Mouse (Mus musculus) MEL (cell line): ENCODE measurements around the gene Gm28305. TPM values are rescaled to one million over a fixed set of nuclear protein-coding genes. Genes with fewer than 3 reads are reported as not detected.

Experiments
- DNase-seq: peaks from one replicate; pipeline ENCODE4 v3.0.0; 2011; ENCODE audit warnings: low read depth, low spot score
- H3K27ac ChIP-seq: 2 replicates; pipeline ENCODE4 v1.5.1; 2012; ENCODE audit warnings: low read depth, mild to moderate bottlenecking, control low read depth, low read length, moderate library complexity; ENCODE audit not compliant: control insufficient read depth
- H3K27me3 ChIP-seq, 2 experiments: fragments of 150-350 bp in 1 of 2; sonication (generic) in 1 of 2; 2 replicates each; pipeline ENCODE4 v1.6.1; 2012; ENCODE audit warnings: low read length in 2 of 2, mild to moderate bottlenecking in 2 of 2, improper control_type of control experiment in 1 of 2, moderate library complexity in 1 of 2; ENCODE audit not compliant: insufficient read depth in 2 of 2, control insufficient read depth in 1 of 2
- H3K36me3 ChIP-seq, 2 experiments: 2 replicates each; pipeline ENCODE4 v1.6.1; 2012 to 2014; ENCODE audit warnings: low read length in 2 of 2, improper control_type of control experiment in 1 of 2, inconsistent platforms in 1 of 2, mild to moderate bottlenecking in 1 of 2; ENCODE audit not compliant: insufficient read depth in 2 of 2, control insufficient read depth in 1 of 2
- H3K4me1 ChIP-seq, 2 experiments: fragments of 150-350 bp in 1 of 2; sonication (generic) in 1 of 2; 2 replicates each; pipeline ENCODE4 v1.6.1; 2012; ENCODE audit warnings: low read length in 2 of 2, improper control_type of control experiment in 1 of 2, mild to moderate bottlenecking in 1 of 2; ENCODE audit not compliant: insufficient read depth in 2 of 2, control insufficient read depth in 1 of 2
- H3K4me3 ChIP-seq, 2 experiments: fragments of 150-350 bp in 1 of 2; sonication (generic) in 1 of 2; 2 replicates each; pipeline ENCODE4 v1.5.1; 2012; ENCODE audit warnings: low read depth in 2 of 2, low read length in 2 of 2, mild to moderate bottlenecking in 2 of 2, moderate library complexity in 2 of 2, control low read depth in 1 of 2, improper control_type of control experiment in 1 of 2; ENCODE audit not compliant: control insufficient read depth in 1 of 2, insufficient read depth in 1 of 2
- H3K79me2 ChIP-seq: 2 replicates; pipeline ENCODE4 v1.6.1; 2012; ENCODE audit warnings: mild to moderate bottlenecking, low read length, moderate library complexity; ENCODE audit not compliant: control insufficient read depth, poor library complexity, insufficient read depth
- H3K9ac ChIP-seq: 2 replicates; pipeline ENCODE4 v1.6.1; 2012; ENCODE audit warnings: low read depth, mild to moderate bottlenecking, control low read depth, low read length, moderate library complexity; ENCODE audit not compliant: control insufficient read depth, poor library complexity, severe bottlenecking
- H3K9me3 ChIP-seq: fragments of 150-350 bp; sonication (generic); replicated peaks from 2 replicates; pipeline ENCODE4 v1.6.1; 2012; ENCODE audit warnings: mild to moderate bottlenecking, low read length, improper control_type of control experiment, moderate library complexity; ENCODE audit not compliant: insufficient read depth
- BHLHE40 ChIP-seq: IDR thresholded peaks from 2 replicates; pipeline ENCODE4 v1.6.1; 2012; ENCODE audit warnings: low read depth, mild to moderate bottlenecking, inconsistent platforms, low read length, improper control_type of control experiment, borderline replicate concordance
- CHD2 ChIP-seq: IDR thresholded peaks from 2 replicates; pipeline ENCODE4 v1.6.1; 2011; ENCODE audit warnings: low read length, improper control_type of control experiment
- E2F4 ChIP-seq: IDR thresholded peaks from 2 replicates; pipeline ENCODE4 v1.6.1; 2011; ENCODE audit warnings: low read depth, low read length, improper control_type of control experiment, borderline replicate concordance
- ELF1 ChIP-seq: IDR thresholded peaks from 2 replicates; pipeline ENCODE4 v1.6.1; 2014; ENCODE audit warnings: low read depth, mild to moderate bottlenecking, inconsistent platforms, low read length, improper control_type of control experiment, moderate library complexity
- EP300 ChIP-seq, 2 experiments: IDR thresholded peaks; 2 replicates each; pipeline ENCODE4 v1.6.1; 2011; ENCODE audit warnings: improper control_type of control experiment in 2 of 2, low read length in 2 of 2, low read depth in 1 of 2, mild to moderate bottlenecking in 1 of 2
- GABPA ChIP-seq: IDR thresholded peaks from 2 replicates; pipeline ENCODE4 v1.6.1; 2012; ENCODE audit warnings: low read depth, mild to moderate bottlenecking, inconsistent platforms, low read length, improper control_type of control experiment, moderate library complexity
- JUND ChIP-seq: IDR thresholded peaks from 2 replicates; pipeline ENCODE4 v1.6.1; 2011; ENCODE audit warnings: low read depth, mild to moderate bottlenecking, improper control_type of control experiment, low read length
- MAX ChIP-seq: IDR thresholded peaks from 2 replicates; pipeline ENCODE4 v1.6.1; 2011; ENCODE audit warnings: low read length, improper control_type of control experiment
- MXI1 ChIP-seq: IDR thresholded peaks from 2 replicates; pipeline ENCODE4 v1.6.1; 2011; ENCODE audit warnings: mild to moderate bottlenecking, low read depth, low read length, improper control_type of control experiment
- NELFE ChIP-seq: IDR thresholded peaks from 2 replicates; pipeline ENCODE4 v1.6.1; 2011; ENCODE audit warnings: low read depth, low read length, improper control_type of control experiment
- POLR2AphosphoS2 ChIP-seq: IDR thresholded peaks from 2 replicates; pipeline ENCODE4 v1.6.1; 2011; ENCODE audit warnings: low read length, improper control_type of control experiment
- SIN3A ChIP-seq: IDR thresholded peaks from 2 replicates; pipeline ENCODE4 v1.6.1; 2012; ENCODE audit warnings: low read length, improper control_type of control experiment, inconsistent platforms
- SMC3 ChIP-seq: IDR thresholded peaks from 2 replicates; pipeline ENCODE4 v1.6.1; 2011; ENCODE audit warnings: low read depth, low read length, improper control_type of control experiment
- TAL1 ChIP-seq: IDR thresholded peaks from 2 replicates; pipeline ENCODE4 v1.6.1; 2012; ENCODE audit warnings: mild to moderate bottlenecking, inconsistent platforms, low read length, moderate library complexity, mixed read lengths
- UBTF ChIP-seq: IDR thresholded peaks from 2 replicates; pipeline ENCODE4 v1.6.1; 2012; ENCODE audit warnings: low read depth, mild to moderate bottlenecking, inconsistent platforms, low read length, improper control_type of control experiment, moderate library complexity, borderline replicate concordance; ENCODE audit not compliant: insufficient read depth
- USF2 ChIP-seq, 2 experiments: IDR thresholded peaks; 2 replicates each; pipeline ENCODE4 v1.6.1; 2011 to 2012; ENCODE audit warnings: improper control_type of control experiment in 2 of 2, low read length in 2 of 2, borderline replicate concordance in 1 of 2, inconsistent platforms in 1 of 2, low read depth in 1 of 2, mild to moderate bottlenecking in 1 of 2; ENCODE audit not compliant: insufficient read depth in 1 of 2
- ZC3H11A ChIP-seq: IDR thresholded peaks from 2 replicates; pipeline ENCODE4 v1.6.1; 2012; ENCODE audit warnings: low read depth, mild to moderate bottlenecking, inconsistent platforms, low read length, improper control_type of control experiment
- ZNF384 ChIP-seq: IDR thresholded peaks from 2 replicates; pipeline ENCODE4 v1.6.1; 2012; ENCODE audit warnings: low read depth, mild to moderate bottlenecking, inconsistent platforms, low read length, improper control_type of control experiment
- polyA plus RNA-seq, 2 experiments: library from polyadenylated mRNA; stranded (reverse) in 1 of 2; unstranded in 1 of 2; fragments of >175 nt in 1 of 2; fragments of >200 nt in 1 of 2; gene quantifications; 2 replicates each; pipeline versions ENCODE4 v1.2.1 to v1.2.4; 2012; ENCODE audit warnings: low replicate concordance in 2 of 2, low read depth in 1 of 2; ENCODE audit not compliant: insufficient read length in 2 of 2, insufficient read depth in 1 of 2, missing spikeins in 1 of 2
- total RNA-seq: library from RNA; depleted of rRNA; stranded (reverse); fragments of 300-350 nt; gene quantifications from 2 replicates; pipeline ENCODE4 v1.2.3, GENCODE M21; 2012

Gm28305 gene
- total and polyA plus RNA-seq, 3 experiments, result not detected

GRCm38 (mm10) chr9:104021026-104021425, 19.4 kb upstream of the Gm28305 start:
- H3K27ac ChIP-seq, result no peak overlapping the region
- no peak overlapping the region for H3K9ac ChIP-seq
- no peaks in the 10 kb centered on the region for H3K4me1 ChIP-seq
- TF ChIP-seq EP300 (IDR thresholded peaks at IDR 0.05; ENCODE audit: low read depth in 1 of 2, low read length in 2 of 2) (no peak), BHLHE40 (no peak), NELFE (no peak), ZC3H11A (no peak), UBTF (no peak), MAX (no peak), SMC3 (no peak), E2F4 (no peak), TAL1 (no peak), POLR2AphosphoS2 (no peak), ELF1 (no peak)
- TF ChIP-seq, all 39 proteins: peak for 0
- Histone ChIP-seq H3K9me3 (no peaks in the 10 kb centered on the region), H3K27me3 (no peaks in the 10 kb centered on the region), H3K36me3 (no peaks in the 10 kb centered on the region), H3K4me3 (no peak overlapping the region), H3K79me2 (no peaks in the 10 kb centered on the region)
- no peak for DNase-seq

GRCm38 (mm10) chr9:104027186-104027585, 13.3 kb upstream of the Gm28305 start:
- H3K9me3 ChIP-seq, result no peaks in the 10 kb centered on the region
- no peak overlapping the region for H3K27ac ChIP-seq
- H3K36me3 ChIP-seq, result no peaks in the 10 kb centered on the region
- H3K9ac ChIP-seq, result no peak overlapping the region
- H3K4me1 ChIP-seq, result no peaks in the 10 kb centered on the region
- no peak for DNase-seq
- H3K79me2 ChIP-seq, result no peaks in the 10 kb centered on the region
- TF ChIP-seq E2F4 (no peak), CHD2 (no peak), JUND (no peak), GABPA (no peak), BHLHE40 (no peak), ZNF384 (no peak), MXI1 (no peak), SMC3 (no peak), MAX (no peak), SIN3A (no peak), EP300 (IDR thresholded peaks at IDR 0.05; ENCODE audit: low read depth in 1 of 2, low read length in 2 of 2) (no peak), ELF1 (no peak), USF2 (IDR thresholded peaks at IDR 0.05; ENCODE audit: borderline replicate concordance in 1 of 2, insufficient read depth in 1 of 2, low read depth in 1 of 2, low read length in 2 of 2) (no peak)
- no peak overlapping the region for H3K4me3 ChIP-seq
- no peaks in the 10 kb centered on the region for H3K27me3 ChIP-seq
